Mouse (Mus musculus): Measurements from ENCODE around the gene Pank4. TPM values are rescaled to one million over a fixed set of nuclear protein-coding genes. Genes with fewer than 3 reads are reported as not detected.
A peak's percentile ranks its signal among the peaks of the same experiment; 100 is the strongest.

The Pank4 gene
- polyA plus RNA-seq, 1 experiment from 2014 or later: 50.1 TPM

DNA sequence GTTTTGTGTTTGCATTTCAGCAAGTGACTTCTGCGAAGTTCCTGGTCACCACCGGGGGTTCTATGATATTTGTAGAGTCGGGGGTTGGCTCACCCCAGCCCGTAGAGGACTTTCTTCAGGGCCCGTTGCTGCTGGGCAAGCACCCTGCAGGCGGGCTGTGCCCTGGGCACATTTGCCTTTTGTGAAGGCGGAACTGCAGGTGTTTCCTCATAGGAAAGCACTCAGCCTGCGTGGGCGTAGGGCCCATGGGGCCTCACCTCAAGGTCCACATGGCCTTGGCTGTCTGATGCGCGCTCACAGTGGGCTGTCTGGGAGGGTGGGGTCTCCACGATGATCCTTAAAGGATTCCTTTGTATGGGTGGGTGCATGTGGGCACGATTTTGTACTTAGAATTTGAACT is 2.0 kb upstream of the Pank4 start:
- Histone ChIP-seq H3K27me3 (replicated peaks; ENCODE audit: low read depth, poor library complexity, severe bottlenecking) (peaks cover 70% of the 10 kb centered on the region), H3K36me3 (replicated peaks) (peaks cover 23% of the 10 kb centered on the region), H3K27ac (replicated peaks) (peak overlapping the region; percentile 98), H3K4me3 (peak overlapping the region; percentile 91), H3K4me1 (peaks cover 95% of the 10 kb centered on the region), H3K9me3 (no peaks in the 10 kb centered on the region)
- 15% methylated on average over 13 of the region's 13 CpGs for WGBS
- DNase-seq (ENCODE audit: low spot score): no peak

DNA sequence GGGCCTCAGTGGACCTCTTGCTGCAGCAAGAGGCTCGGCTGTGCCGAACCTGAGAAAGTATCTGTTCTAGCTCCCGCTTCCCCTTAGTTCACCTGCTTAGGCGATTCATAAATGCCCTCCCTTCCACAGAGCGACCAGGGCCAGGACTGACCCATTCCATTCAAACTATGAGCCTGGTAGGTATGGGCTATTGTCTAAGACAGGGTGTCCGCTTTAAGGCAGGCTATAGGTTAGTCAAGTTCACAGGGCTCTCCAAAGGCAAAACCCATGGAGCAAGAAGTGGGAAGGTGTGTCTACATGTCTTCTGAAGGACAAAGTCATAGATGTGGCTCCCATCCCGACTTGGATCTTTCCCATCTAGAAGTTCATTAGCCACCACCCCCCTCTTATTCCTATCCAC is 1.2 kb upstream of the Pank4 start:
- peaks cover 62% of the 10 kb centered on the region for H3K27me3 ChIP-seq (replicated peaks; ENCODE audit: low read depth, poor library complexity, severe bottlenecking)
- H3K9me3 ChIP-seq: no peaks in the 10 kb centered on the region
- H3K36me3 ChIP-seq (replicated peaks): peaks cover 30% of the 10 kb centered on the region
- peak overlapping the region; percentile 91 for H3K4me3 ChIP-seq
- peaks cover 90% of the 10 kb centered on the region for H3K4me1 ChIP-seq
- H3K27ac ChIP-seq (replicated peaks): peak overlapping the region; percentile 98
- DNase-seq (ENCODE audit: low spot score): no peak
- WGBS: 73% methylated on average over 7 of the region's 7 CpGs

DNA sequence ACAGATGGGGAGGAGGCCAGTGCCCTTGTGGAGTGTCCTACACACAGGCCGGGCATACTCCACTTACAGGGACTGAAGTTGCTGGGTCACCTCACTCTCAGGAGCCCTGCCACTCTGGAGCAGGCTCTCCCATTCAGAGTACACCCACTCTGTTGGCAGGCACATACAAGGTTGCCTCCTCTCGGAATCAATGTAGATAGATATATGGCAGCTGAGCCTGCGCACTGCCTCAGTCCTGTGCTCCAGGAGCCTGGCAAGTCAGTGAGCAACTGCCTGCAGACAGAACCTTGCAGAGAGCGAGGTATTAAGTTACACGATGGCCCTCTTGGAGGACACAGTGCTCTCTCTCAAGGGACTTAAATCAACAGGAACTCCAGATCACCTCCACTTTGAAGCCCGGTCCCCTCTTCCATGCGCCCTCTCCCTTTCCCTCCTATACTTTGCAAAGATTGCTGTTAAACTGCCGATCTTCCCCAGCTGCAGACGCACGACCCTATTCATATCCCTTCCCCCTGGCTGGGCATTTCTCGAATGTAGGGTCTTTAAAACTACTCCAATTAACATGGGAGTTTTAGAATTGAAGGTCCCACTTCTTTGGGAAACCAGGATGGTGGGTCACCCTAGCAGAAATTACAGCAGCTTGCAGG is 610 bp upstream of the Pank4 start:
- DNase-seq (ENCODE audit: low spot score): no peak

DNA sequence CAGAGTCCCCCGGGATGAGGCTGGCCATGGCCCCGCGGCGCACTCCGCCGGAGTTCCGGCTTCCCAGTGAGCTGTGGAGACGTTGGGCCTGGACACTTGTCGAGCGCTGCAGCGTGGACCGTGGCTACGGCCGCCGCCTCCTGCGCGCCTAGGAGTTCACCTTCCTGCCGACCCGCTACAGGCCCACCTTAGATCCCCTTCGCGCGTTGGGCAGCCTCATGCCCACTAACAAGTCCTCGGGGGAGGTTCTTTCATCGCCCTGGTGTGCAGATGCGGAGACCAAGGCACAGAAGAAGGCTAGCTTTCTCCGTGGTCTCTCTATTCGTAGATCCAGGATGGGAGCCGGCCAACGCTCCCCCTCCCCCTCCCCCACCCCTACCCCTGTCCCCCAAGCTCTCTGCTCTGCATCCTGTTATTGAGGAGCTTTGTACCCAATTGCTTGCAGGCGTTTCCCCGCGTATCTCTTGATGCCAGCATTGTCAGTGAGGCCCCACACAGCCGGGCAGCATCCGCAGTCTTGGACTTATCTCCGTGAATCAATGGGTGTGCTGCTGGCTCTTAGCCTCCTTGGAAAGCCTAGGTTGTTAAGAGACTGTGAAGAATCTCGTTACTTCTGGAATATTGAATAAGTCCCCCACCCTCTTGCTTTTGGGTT is 785 bp downstream of the Pank4 start:
- Histone ChIP-seq H3K4me1 (peaks cover 70% of the 10 kb centered on the region), H3K27me3 (replicated peaks; ENCODE audit: low read depth, poor library complexity, severe bottlenecking) (peaks cover 42% of the 10 kb centered on the region), H3K4me3 (peak overlapping the region; percentile 91), H3K9me3 (no peaks in the 10 kb centered on the region), H3K27ac (replicated peaks) (peak overlapping the region; percentile 98), H3K36me3 (replicated peaks) (peaks cover 49% of the 10 kb centered on the region)
- DNase-seq (ENCODE audit: low spot score): no peak
- 1% methylated on average over 36 of the region's 36 CpGs for WGBS

More for the DNA sequence above, 610 bp upstream of the Pank4 start:
- Histone ChIP-seq H3K4me3 (peak overlapping the region; percentile 91), H3K27ac (replicated peaks) (peak overlapping the region; percentile 98), H3K36me3 (replicated peaks) (peaks cover 36% of the 10 kb centered on the region), H3K9me3 (no peaks in the 10 kb centered on the region), H3K4me1 (peaks cover 84% of the 10 kb centered on the region), H3K27me3 (replicated peaks; ENCODE audit: low read depth, poor library complexity, severe bottlenecking) (peaks cover 56% of the 10 kb centered on the region)
- 30% methylated on average over 11 of the region's 11 CpGs for WGBS

DNA sequence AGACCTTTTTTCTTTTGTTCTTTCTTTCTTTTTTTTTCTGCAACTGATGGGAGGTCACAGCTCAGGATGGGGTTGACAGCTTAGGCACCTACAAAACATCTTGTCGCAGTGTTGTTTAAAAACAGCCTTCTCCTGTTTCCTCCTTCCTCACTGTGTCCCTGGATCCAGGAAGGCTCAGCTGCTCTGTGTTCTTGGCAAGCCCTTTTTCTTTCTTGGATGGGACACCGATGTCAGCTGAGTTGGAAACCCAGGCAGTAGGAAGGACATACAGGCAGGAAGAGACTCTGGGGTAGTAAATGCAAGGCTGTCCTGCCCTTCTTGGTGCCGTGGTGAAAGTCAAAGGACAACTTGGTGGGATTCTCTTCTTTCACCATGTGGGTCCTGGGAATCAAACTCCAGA is 1.9 kb downstream of the Pank4 start:
- peak overlapping the region; percentile 91 for H3K4me3 ChIP-seq

DNA sequence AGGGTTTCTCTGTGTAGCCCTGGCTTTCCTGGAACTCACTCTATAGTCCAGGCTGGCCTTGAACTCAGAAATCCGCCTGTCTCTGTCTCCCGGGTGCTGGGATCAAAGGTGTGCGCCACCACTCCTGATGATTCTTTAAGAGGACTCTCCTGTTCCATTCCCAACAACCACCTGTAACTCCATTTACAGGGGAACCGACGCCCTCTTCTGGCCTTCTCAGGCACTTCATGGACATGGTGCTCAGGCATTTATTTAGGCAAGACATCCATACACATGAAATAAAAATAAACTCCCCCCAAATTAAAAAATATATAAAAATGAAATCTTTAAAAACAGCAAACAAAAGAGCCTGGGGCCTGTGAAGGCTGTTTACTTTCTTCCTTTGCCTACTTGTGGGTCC is 3.2 kb downstream of the Pank4 start:
- peaks cover 45% of the 10 kb centered on the region for H3K4me1 ChIP-seq
- DNase-seq (ENCODE audit: low spot score): no peak
- no peak overlapping the region for H3K27ac ChIP-seq (replicated peaks)
- H3K36me3 ChIP-seq (replicated peaks): peaks cover 65% of the 10 kb centered on the region
- no peak overlapping the region for H3K4me3 ChIP-seq
- H3K9me3 ChIP-seq: no peaks in the 10 kb centered on the region
- WGBS: 56% methylated on average over 5 of the region's 5 CpGs
- peaks cover 18% of the 10 kb centered on the region for H3K27me3 ChIP-seq (replicated peaks; ENCODE audit: low read depth, poor library complexity, severe bottlenecking)

More for the DNA sequence above, 1.9 kb downstream of the Pank4 start:
- H3K9me3 ChIP-seq: no peaks in the 10 kb centered on the region
- no peak for DNase-seq (ENCODE audit: low spot score)
- peaks cover 58% of the 10 kb centered on the region for H3K4me1 ChIP-seq
- H3K27me3 ChIP-seq (replicated peaks; ENCODE audit: low read depth, poor library complexity, severe bottlenecking): peaks cover 31% of the 10 kb centered on the region
- WGBS: 82% methylated on average over 3 of the region's 3 CpGs
- peaks cover 60% of the 10 kb centered on the region for H3K36me3 ChIP-seq (replicated peaks)
- H3K27ac ChIP-seq (replicated peaks): no peak overlapping the region

DNA sequence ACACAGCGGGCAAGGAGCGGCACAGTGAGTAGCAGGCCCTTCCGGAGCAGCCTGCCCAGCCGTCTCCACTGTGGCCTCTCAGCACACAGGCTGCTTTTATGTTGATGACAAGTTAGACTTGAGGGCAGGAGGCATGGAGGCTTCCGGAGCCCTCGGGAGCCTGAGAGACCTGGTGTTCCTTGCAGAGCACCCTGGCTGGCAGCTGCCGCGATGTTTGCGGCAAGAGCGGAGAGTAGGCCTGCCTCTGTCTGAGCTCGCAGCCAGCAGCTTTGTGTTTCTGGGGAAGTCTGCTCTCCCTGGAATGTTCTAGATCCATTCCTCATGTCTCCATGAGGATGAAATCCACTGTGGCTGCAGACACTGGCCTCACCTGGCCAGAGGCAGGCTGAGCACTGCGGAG is 8.6 kb downstream of the Pank4 start:
- H3K27me3 ChIP-seq (replicated peaks; ENCODE audit: low read depth, poor library complexity, severe bottlenecking): no peaks in the 10 kb centered on the region
- peaks cover under 1% of the 10 kb centered on the region; the same call in 1 of the 2 replicates for H3K4me1 ChIP-seq
- H3K9me3 ChIP-seq: no peaks in the 10 kb centered on the region
- WGBS: 96% methylated on average over 12 of the region's 12 CpGs
- H3K36me3 ChIP-seq (replicated peaks): peaks cover 98% of the 10 kb centered on the region
- H3K27ac ChIP-seq (replicated peaks): no peak overlapping the region
- DNase-seq (ENCODE audit: low spot score): no peak
- H3K4me3 ChIP-seq: no peak overlapping the region

DNA sequence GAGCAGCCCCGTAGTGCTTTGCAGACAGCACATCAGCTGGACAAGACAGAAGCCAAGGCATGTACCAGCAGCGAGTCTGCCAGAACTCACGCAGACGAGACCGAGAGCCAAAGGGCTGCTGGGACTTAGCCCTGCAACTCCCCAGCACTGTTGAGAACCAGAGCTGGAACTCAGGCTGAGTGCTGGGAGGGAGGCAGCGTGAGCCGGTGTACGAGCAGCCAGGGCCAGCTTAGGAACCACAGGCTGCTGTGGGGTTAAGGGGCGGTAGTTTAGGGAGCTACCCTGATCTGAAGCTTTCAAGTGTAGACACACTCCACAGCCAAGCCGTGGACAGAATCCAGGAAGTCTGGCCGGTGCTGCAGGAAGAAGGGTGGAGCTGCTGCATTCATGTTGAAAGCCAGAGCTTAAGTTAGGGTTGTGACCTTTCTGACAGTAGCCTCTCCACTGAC is 10.3 kb downstream of the Pank4 start:
- H3K27ac ChIP-seq (replicated peaks): no peak overlapping the region
- DNase-seq (ENCODE audit: low spot score): no peak
- no peaks in the 10 kb centered on the region for H3K27me3 ChIP-seq (replicated peaks; ENCODE audit: low read depth, poor library complexity, severe bottlenecking)
- no peaks in the 10 kb centered on the region for H3K9me3 ChIP-seq
- 86% methylated on average over 11 of the region's 11 CpGs for WGBS
- no peaks in the 10 kb centered on the region for H3K4me1 ChIP-seq
- no peak overlapping the region for H3K4me3 ChIP-seq
- peaks cover 100% of the 10 kb centered on the region for H3K36me3 ChIP-seq (replicated peaks)

DNA sequence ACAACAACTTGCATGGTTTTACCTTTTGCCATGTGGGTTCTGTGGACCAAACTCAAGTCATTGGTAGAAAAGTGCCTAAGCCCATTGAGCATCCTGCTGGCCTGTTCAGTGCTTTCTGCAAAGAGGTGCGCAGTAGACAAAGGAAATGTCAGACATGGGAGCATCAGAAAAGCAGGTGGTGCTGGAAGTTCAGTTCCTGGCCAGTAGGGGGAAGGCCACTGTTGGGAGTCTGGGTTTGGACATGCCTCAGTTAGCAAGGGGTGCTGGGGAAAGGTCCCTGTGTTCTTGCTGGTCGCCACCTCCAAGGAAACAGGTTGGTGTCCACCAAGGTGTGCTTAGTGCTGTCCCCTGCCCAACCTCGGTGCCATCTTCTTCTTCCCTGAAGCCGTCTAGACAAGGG is 16.2 kb downstream of the Pank4 start:
- Histone ChIP-seq H3K27me3 (replicated peaks; ENCODE audit: low read depth, poor library complexity, severe bottlenecking) (peaks cover 25% of the 10 kb centered on the region), H3K27ac (replicated peaks) (no peak overlapping the region), H3K4me1 (peaks cover 30% of the 10 kb centered on the region), H3K4me3 (no peak overlapping the region), H3K9me3 (no peaks in the 10 kb centered on the region), H3K36me3 (replicated peaks) (peaks cover 72% of the 10 kb centered on the region)
- 93% methylated on average over 4 of the region's 4 CpGs for WGBS
- DNase-seq (ENCODE audit: low spot score): no peak

DNA sequence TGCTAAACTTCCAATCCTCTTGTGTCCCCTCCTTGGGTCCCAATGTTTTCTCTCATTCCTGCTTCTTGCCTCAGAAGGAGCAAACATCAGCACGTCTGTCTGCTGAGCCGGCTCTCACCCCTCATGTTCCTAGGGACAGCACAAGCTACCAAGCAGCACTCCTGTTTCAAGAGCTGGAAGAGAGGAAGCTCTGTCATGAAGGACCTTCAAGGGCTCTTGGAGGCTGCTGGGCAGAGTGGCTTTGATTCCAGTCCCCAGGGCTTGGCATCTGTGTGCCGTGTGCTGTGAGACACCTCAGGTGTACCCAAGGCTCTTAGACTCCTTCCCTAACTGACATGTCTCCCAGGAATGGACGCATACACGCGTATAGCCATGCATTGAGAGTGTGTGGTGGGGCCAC is 17.2 kb downstream of the Pank4 start:
- H3K27ac ChIP-seq (replicated peaks): no peak overlapping the region
- no peak for DNase-seq (ENCODE audit: low spot score)
- 88% methylated on average over 6 of the region's 6 CpGs for WGBS
- H3K36me3 ChIP-seq (replicated peaks): peaks cover 63% of the 10 kb centered on the region
- peaks cover 26% of the 10 kb centered on the region for H3K27me3 ChIP-seq (replicated peaks; ENCODE audit: low read depth, poor library complexity, severe bottlenecking)
- H3K4me3 ChIP-seq: no peak overlapping the region
- no peaks in the 10 kb centered on the region for H3K9me3 ChIP-seq
- peaks cover 40% of the 10 kb centered on the region for H3K4me1 ChIP-seq

DNA sequence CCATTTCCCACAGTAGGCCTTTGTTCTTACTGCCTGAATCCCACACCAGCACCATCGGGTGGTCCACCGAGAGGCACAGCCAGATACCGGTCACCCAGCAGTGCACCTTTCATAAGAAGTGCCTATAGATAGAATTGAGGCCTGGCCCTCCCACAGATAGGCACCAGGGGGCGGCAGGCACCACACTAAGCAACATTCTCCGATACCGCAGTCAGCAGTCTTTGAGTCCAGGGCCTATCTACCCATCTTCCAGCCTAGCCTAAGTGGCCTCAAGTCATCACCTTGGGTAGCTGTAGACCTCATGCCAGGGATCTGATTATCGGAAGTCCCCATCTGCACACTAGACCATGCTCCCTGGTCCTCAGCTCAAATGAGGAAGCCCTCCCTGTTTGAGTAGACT is 17.6 kb downstream of the Pank4 start:
- Histone ChIP-seq H3K27ac (replicated peaks) (no peak overlapping the region), H3K36me3 (replicated peaks) (peaks cover 58% of the 10 kb centered on the region)
- 47% methylated on average over 7 of the region's 7 CpGs for WGBS

DNA sequence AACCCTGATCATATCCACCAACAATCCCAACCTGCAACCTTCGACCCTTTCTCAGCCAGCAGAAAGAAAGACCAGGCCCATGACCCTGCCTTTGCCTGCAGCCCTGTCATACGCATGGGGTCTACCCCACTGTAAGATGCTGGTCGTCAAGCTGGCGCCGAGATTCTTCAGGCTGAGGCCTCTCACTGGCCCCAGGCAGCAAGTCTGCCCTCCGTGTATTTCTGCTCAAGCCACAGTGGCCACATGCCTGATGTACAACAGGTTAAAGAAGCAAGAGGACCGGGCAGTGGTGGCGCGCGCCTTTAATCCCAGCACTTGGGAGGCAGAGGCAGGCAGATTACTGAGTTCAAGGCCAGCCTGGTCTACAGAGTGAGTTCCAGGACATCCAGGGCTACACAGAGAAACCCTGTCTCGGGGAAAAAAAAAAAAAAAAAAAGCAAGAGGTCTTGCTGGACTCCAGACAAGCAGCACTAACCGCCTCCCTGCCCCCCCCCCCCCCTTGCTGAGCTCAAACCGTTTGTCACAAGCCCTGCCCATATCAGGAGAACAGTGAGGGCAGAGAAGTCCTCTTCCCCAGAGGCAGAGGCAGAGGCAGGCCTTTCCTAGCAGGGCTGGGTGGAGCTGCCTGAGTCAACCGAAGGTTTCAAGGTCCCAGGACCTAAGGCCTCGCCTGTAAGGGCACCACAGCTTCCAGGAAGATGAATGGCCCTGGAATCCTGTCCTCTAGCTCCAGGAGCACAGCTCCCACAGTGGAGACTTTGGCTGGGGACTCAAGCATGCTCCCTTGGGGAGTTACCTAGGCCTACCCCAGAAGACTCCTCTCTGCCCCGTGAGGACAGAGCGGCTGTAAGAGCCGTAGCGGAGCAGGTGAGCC is 18.6 kb downstream of the Pank4 start:
- H3K4me3 ChIP-seq: no peak overlapping the region
- DNase-seq (ENCODE audit: low spot score): no peak

More for the DNA sequence above, 17.6 kb downstream of the Pank4 start:
- no peak overlapping the region for H3K4me3 ChIP-seq
- peak; percentile 74 for DNase-seq (ENCODE audit: low spot score)
- no peaks in the 10 kb centered on the region for H3K9me3 ChIP-seq
- H3K4me1 ChIP-seq: peaks cover 44% of the 10 kb centered on the region
- H3K27me3 ChIP-seq (replicated peaks; ENCODE audit: low read depth, poor library complexity, severe bottlenecking): peaks cover 28% of the 10 kb centered on the region

More for the DNA sequence above, 18.6 kb downstream of the Pank4 start:
- Histone ChIP-seq H3K4me1 (peaks cover 54% of the 10 kb centered on the region), H3K27ac (replicated peaks) (no peak overlapping the region), H3K9me3 (no peaks in the 10 kb centered on the region), H3K36me3 (replicated peaks) (peaks cover 49% of the 10 kb centered on the region), H3K27me3 (replicated peaks; ENCODE audit: low read depth, poor library complexity, severe bottlenecking) (peaks cover 37% of the 10 kb centered on the region)
- WGBS: 76% methylated on average over 19 of the region's 19 CpGs

All from embryonic facial prominence, embryonic 10.5 days (tissue).